Mouse (Mus musculus) kidney, adult 2 months (tissue): ENCODE measurements around the gene Tet1. TPM values are rescaled to one million over a fixed set of nuclear protein-coding genes. Genes with fewer than 3 reads are reported as not detected.
A peak's percentile ranks its signal among the peaks of the same experiment; 100 is the strongest.
"Not testable (repeated sequence)": the region's sequence is repeated elsewhere in the genome, so short reads cannot be mapped to it uniquely, and the experiment has no call there.

Experiments
- DNase-seq: peaks from one replicate; pipeline ENCODE4 v3.0.0; 2021
- H3K27ac ChIP-seq: fragments of 200-500 bp; 2 replicates; pipeline ENCODE4 v1.5.1; 2012; ENCODE audit warnings: low read depth, low read length, control low read depth, inconsistent platforms; ENCODE audit not compliant: insufficient read depth
- H3K27me3 ChIP-seq: fragments of 200-500 bp; replicated peaks from 2 replicates; pipeline ENCODE4 v1.6.1; 2012; ENCODE audit warnings: mild to moderate bottlenecking, moderate library complexity, low read length, inconsistent platforms; ENCODE audit not compliant: control insufficient read depth, insufficient read depth
- H3K36me3 ChIP-seq: fragments of 200-500 bp; 2 replicates; pipeline ENCODE4 v1.6.1; 2012; ENCODE audit warnings: mild to moderate bottlenecking, moderate library complexity, low read length, inconsistent platforms; ENCODE audit not compliant: control insufficient read depth, insufficient read depth
- H3K4me1 ChIP-seq: fragments of 200-500 bp; 2 replicates; pipeline ENCODE4 v1.6.1; 2011; ENCODE audit warnings: low read length; ENCODE audit not compliant: control insufficient read depth, insufficient read depth
- H3K4me3 ChIP-seq: fragments of 200-500 bp; 2 replicates; pipeline ENCODE4 v1.5.1; 2011; ENCODE audit warnings: mild to moderate bottlenecking, low read depth, low read length, control low read depth; ENCODE audit not compliant: insufficient read depth
- CTCF ChIP-seq: fragments of 200-500 bp; conservative IDR thresholded peaks from 2 replicates; pipeline ENCODE4 v1.5.1; 2011; ENCODE audit warnings: low read depth, mild to moderate bottlenecking, control low read depth, low read length, moderate library complexity, mixed read lengths; ENCODE audit not compliant: insufficient read depth, insufficient read length
- POLR2A ChIP-seq: fragments of 200-500 bp; IDR thresholded peaks from one replicate; pipeline ENCODE4 v1.6.1; 2011; ENCODE audit warnings: low read depth, low read length, control low read depth
- WGBS: fragments of 180-500 bp; shearing (Covaris S2); methylation state at CpG from one replicate; pipeline ENCODE4 v1.1.7; 2018; 5-methylcytosine and 5-hydroxymethylcytosine counted together
- polyA plus RNA-seq: library from polyadenylated mRNA; depleted of rRNA; stranded (reverse); fragments of >200 nt; gene quantifications from 2 replicates; pipeline ENCODE4 v1.2.3, GENCODE M21; 2012; rRNA removed

Gene Tet1
- polyA plus RNA-seq: 1.4 and 1.7 TPM in 2 replicates

GRCm38 (mm10) chr10:62908896-62909295, at the start of gene Tet1:
Tet1 (minus strand) TSS chr10:62908996.
- not testable (repeated sequence) for H3K36me3 ChIP-seq, H3K27ac ChIP-seq
- no CpG with 5 or more reads among the region's 1 CpGs for WGBS

GRCm38 (mm10) chr10:62948551-62948950, 39.8 kb upstream of the Tet1 start:
- no peak for TF ChIP-seq POLR2A
- no peak for TF ChIP-seq CTCF
- Histone ChIP-seq H3K27me3 (no peaks in the 10 kb centered on the region), H3K4me3 (no peak overlapping the region), H3K4me1 (no peaks in the 10 kb centered on the region), H3K27ac (no peak overlapping the region), H3K36me3 (peaks cover 2% of the 10 kb centered on the region; the same call in 1 of the 2 replicates)
- WGBS: 96% methylated on average over 7 of the region's 7 CpGs
- no peak for DNase-seq

More at GRCm38 (mm10) chr10:62908896-62909295, at the start of gene Tet1:
- H3K4me3 ChIP-seq, DNase-seq, H3K4me1 ChIP-seq, H3K27me3 ChIP-seq: not testable (repeated sequence)

GRCm38 (mm10) chr10:62946738-62947471, 38.1 kb upstream of the Tet1 start, which contains the start of gene Dna2:
Dna2 (plus strand) TSS chr10:62947026.
- under 1% methylated on average over 67 of the region's 68 CpGs for WGBS
- Histone ChIP-seq H3K27me3 (no peaks in the 10 kb centered on the region), H3K4me3 (peak within 1 kb of the TSS; percentile 79), H3K4me1 (no peaks in the 10 kb centered on the region), H3K36me3 (peaks cover 2% of the 10 kb centered on the region), H3K27ac (peak within 1 kb of the TSS; percentile 63)
- DNase-seq: peak; percentile 83
- TF ChIP-seq POLR2A: no peak
- peak; percentile 22; the same call in 1 of the 2 replicates for TF ChIP-seq CTCF

- Histone ChIP-seq H3K27ac (no peak overlapping the region), H3K4me1 (no peaks in the 10 kb centered on the region), H3K27me3 (no peaks in the 10 kb centered on the region), H3K36me3 (peaks cover 7% of the 10 kb centered on the region), H3K4me3 (no peak overlapping the region)
- TF ChIP-seq POLR2A: no peak
- no peak for TF ChIP-seq CTCF
- no peak for DNase-seq
- WGBS: 86% methylated on average over 10 of the region's 10 CpGs
These were observed 36.3 kb upstream of the Tet1 start for GRCm38 (mm10) chr10:62944975-62945580.

GRCm38 (mm10) chr10:62932381-62932780, 23.6 kb upstream of the Tet1 start:
- TF ChIP-seq POLR2A (no peak), CTCF (0 out of 2 replicates have a peak, but pooled peaks have one; percentile 19)
- H3K27me3 ChIP-seq: no peaks in the 10 kb centered on the region

GRCm38 (mm10) chr10:62924096-62924635, 15.4 kb upstream of the Tet1 start:
- TF ChIP-seq CTCF: no peak
- TF ChIP-seq POLR2A: no peak
- Histone ChIP-seq H3K27ac (no peak overlapping the region), H3K4me3 (no peak overlapping the region), H3K27me3 (no peaks in the 10 kb centered on the region), H3K4me1 (peaks cover 12% of the 10 kb centered on the region), H3K36me3 (no peaks in the 10 kb centered on the region; the same call in 1 of the 2 replicates)
- peak; percentile 87 for DNase-seq
- WGBS: 53% methylated on average over 4 of the region's 4 CpGs

More at GRCm38 (mm10) chr10:62932381-62932780, 23.6 kb upstream of the Tet1 start:
- no peak overlapping the region for H3K27ac ChIP-seq
- WGBS: 96% methylated on average over 1 of the region's 1 CpGs
- peaks cover 7% of the 10 kb centered on the region; the same call in 1 of the 2 replicates for H3K36me3 ChIP-seq
- peaks cover 2% of the 10 kb centered on the region; the same call in 1 of the 2 replicates for H3K4me1 ChIP-seq
- no peak overlapping the region for H3K4me3 ChIP-seq
- no peak for DNase-seq

- Histone ChIP-seq H3K4me3 (peak overlapping the region; percentile 94), H3K27me3 (no peaks in the 10 kb centered on the region), H3K27ac (peak overlapping the region; percentile 77), H3K36me3 (no peaks in the 10 kb centered on the region), H3K4me1 (peaks cover 12% of the 10 kb centered on the region)
- no peak for TF ChIP-seq CTCF
- TF ChIP-seq POLR2A: no peak
- whole genome bisulfite sequencing: under 1% methylated on average over 29 of the region's 29 CpGs
- DNase-seq: no peak
These were observed 12.0 kb upstream of the Tet1 start for GRCm38 (mm10) chr10:62920766-62921156.
